Mouse (Mus musculus): ENCODE measurements at regions not wholly inside any gene's neighbourhood (a gene's known extent, or its start where the extent isn't known, plus 50 kb on each side); places are given as distances from the start of the nearest gene placed in this dataset.

- TF ChIP-seq POLR2A (IDR thresholded peaks at IDR 0.05; ENCODE audit: low read depth, low read length) (no peak), CTCF (conservative IDR thresholded peaks at IDR 0.05; ENCODE audit: insufficient read depth, insufficient read length, low read depth, low read length) (no peak)
Measured at GRCm38 (mm10) chr16:12807351-12807871, 302.1 kb upstream of the Ercc4 start.
